Mouse (Mus musculus) CD4-positive naive resting alpha-beta T cell, adult 76 days (primary cell): ENCODE data around the gene Nme8. TPM values are rescaled to one million over a fixed set of nuclear protein-coding genes. Genes with fewer than 3 reads are reported as not detected.

ENCODE experiments used
- total RNA-seq: library from RNA; stranded (reverse); gene quantifications from one replicate; pipeline ENCODE4 v1.2.4, GENCODE M21; 2023

The Nme8 gene
- total RNA-seq = not detected

DNA sequence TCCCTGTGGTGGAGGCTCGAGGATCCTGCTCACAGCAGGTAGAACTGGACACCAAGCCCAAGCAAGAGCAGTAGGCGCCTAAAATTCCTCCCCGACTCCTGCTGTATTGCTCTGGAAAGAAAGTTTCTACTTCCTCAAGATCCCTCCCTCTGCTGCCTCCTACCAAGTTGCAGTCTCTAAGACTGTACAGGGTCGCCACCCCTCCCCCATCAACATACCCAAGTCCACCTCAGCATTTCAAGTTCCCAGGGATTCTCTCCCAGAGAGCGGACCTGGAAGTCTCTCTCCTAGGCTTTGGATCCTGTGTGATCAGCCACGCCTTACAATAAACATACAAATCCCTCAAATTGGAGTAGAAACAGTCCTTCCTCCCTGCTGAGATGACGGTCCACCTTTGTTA, at the start of gene Nme8:
TSS of gene Nme8 (minus strand) at position 5 of the 400 bp plus-strand sequence.

DNA sequence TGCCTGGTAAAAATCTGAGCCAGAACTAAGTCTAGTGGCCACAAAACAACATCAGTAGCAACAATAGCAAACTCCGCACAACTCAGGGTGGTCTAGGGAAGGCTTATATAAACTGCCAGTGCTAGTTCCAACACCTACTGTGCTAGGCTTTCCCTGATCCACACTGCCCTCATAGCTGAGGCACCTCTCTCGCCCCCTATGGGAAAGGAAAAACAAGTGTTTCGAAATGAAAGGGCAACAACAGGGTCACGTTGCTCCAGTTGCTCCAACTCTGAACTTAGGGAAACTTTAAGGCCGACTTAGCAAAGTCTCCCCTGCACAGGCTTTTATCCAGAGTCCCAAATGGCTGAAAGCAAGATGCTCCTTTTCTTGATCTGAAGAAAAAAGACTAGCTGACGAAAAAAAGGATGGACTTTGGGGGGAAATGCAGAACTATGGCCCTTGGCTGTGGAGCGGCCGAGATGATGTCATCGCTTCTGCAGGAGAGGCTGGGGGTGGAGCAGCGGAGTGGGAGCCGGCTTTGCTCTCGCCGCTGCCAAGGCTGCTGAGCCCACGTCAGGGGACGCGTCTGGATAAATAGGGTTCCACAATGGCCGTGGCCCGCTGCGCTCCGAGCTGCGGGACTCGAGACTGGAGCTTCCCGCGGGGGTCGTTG, 74.9 kb downstream of the Nme8 start, which contains the start of gene Sfrp4:
TSS of gene Sfrp4 (plus strand) at position 532 of the 655 bp plus-strand sequence.

GRCm38 (mm10) chr13:19619216-19619927, 78.2 kb downstream of the Nme8 start, which contains the start of gene Epdr1:
Epdr1 (minus strand) TSS chr13:19619927.

Other genes with a start within 250 kb of the Nme8 start
- gene Epdr1, start 77.9 kb downstream of the Nme8 start, total RNA-seq = 0.62 TPM
- not detected for gene Sfrp4, start 74.7 kb downstream of the Nme8 start, total RNA-seq
- 0.26 TPM for gene Gpr141, start 126.5 kb upstream of the Nme8 start, total RNA-seq